Mouse (Mus musculus) hindbrain, embryonic 14.5 days (tissue): ENCODE results near the gene Ugt1a6b. TPM values are rescaled to one million over a fixed set of nuclear protein-coding genes. Genes with fewer than 3 reads are reported as not detected.
"Not testable (repeated sequence)": the region's sequence is repeated elsewhere in the genome, so short reads cannot be mapped to it uniquely, and the experiment has no call there.

ENCODE experiments used
- ATAC-seq: fragments of 200-750 bp; cut with Nextera tagmentation; 2 replicates; pipeline ENCODE4 v1.8.0; 2017; ENCODE audit warnings: moderate number of reproducible peaks, mild to moderate bottlenecking, moderate TSS enrichment, moderate library complexity; ENCODE audit not compliant: low FRiP score
- DNase-seq: peaks from one replicate; pipeline ENCODE4 v3.0.0-alpha.2; 2015; ENCODE audit warnings: low spot score
- H3K27ac ChIP-seq: fragments of 300-500 bp; sonication (generic); 2 replicates; pipeline ENCODE4 v1.5.1; 2014; ENCODE audit warnings: mild to moderate bottlenecking, moderate library complexity
- H3K27me3 ChIP-seq: fragments of 300-500 bp; sonication (generic); 2 replicates; pipeline ENCODE4 v1.6.1; 2014; ENCODE audit warnings: mild to moderate bottlenecking, low read length, mixed read lengths; ENCODE audit not compliant: control insufficient read depth, insufficient read depth
- H3K36me3 ChIP-seq: fragments of 300-500 bp; sonication (generic); replicated peaks from 2 replicates; pipeline ENCODE4 v1.6.1; 2014; ENCODE audit not compliant: control insufficient read depth, insufficient read depth
- H3K4me1 ChIP-seq: fragments of 300-500 bp; sonication (generic); replicated peaks from 2 replicates; pipeline ENCODE4 v1.6.1; 2014; ENCODE audit warnings: antibody characterized with exemption, low read length, mixed read lengths; ENCODE audit not compliant: control insufficient read depth, insufficient read depth
- H3K4me2 ChIP-seq: fragments of 300-500 bp; sonication (generic); replicated peaks from 2 replicates; pipeline ENCODE4 v1.6.1; 2014; ENCODE audit warnings: mild to moderate bottlenecking, moderate library complexity
- H3K4me3 ChIP-seq: fragments of 300-500 bp; sonication (generic); replicated peaks from 2 replicates; pipeline ENCODE4 v1.5.1; 2014; ENCODE audit warnings: mild to moderate bottlenecking, low read length
- H3K9ac ChIP-seq: fragments of 300-500 bp; sonication (generic); 2 replicates; pipeline ENCODE4 v1.6.1; 2014
- H3K9me3 ChIP-seq: fragments of 300-500 bp; sonication (generic); 2 replicates; pipeline ENCODE4 v1.6.1; 2016; ENCODE audit warnings: low read length; ENCODE audit not compliant: control insufficient read depth
- WGBS: fragments of 180-500 bp; shearing (Covaris S2); extraction: QIAGEN DNeasy Blood & Tissue Kit; methylation state at CpG from one replicate; pipeline ENCODE4 v1.1.7; 2014; 5-methylcytosine and 5-hydroxymethylcytosine counted together
- polyA plus RNA-seq: library from polyadenylated mRNA; unstranded; fragments of >200 nt; fragmentation: Nextera tagmentation; extraction: Ambion mirVana; gene quantifications from 2 replicates; pipeline ENCODE4 v1.2.1, GENCODE M21; 2014

The Ugt1a6b gene
- polyA plus RNA-seq, 1 experiment from 2014 or later, result 3.8 TPM

DNA sequence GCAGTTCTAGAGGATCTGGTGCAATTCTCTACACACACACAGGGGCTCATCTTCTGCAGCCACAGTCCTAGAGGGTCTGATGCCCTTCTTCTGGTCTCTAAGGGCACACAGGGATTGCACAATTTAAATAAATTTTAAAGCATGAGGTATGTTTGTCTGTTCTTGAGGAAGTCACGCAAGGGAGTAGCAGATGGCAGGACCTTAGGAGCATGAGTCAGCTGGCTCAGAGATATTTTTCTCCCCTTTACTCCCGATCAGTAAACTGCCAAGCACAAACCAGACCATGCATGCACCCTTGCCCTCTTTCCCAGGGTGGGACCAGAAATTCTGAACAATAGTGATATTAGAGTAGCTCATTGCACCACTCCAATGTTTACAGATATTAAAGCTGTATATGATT, 55.4 kb downstream of the Ugt1a6b start:
- H3K4me3 ChIP-seq, result no peak overlapping the region
- ATAC-seq (no peak), DNase-seq (no peak)
- no peak overlapping the region for H3K4me2 ChIP-seq
- no peaks in the 10 kb centered on the region for H3K36me3 ChIP-seq
- 96% methylated on average over 2 of the region's 2 CpGs for WGBS
- H3K9me3 ChIP-seq, result no peaks in the 10 kb centered on the region
- no peak overlapping the region for H3K27ac ChIP-seq
- no peaks in the 10 kb centered on the region for H3K27me3 ChIP-seq
- H3K9ac ChIP-seq, result no peak overlapping the region
- H3K4me1 ChIP-seq, result no peaks in the 10 kb centered on the region

- H3K36me3 ChIP-seq, result no peaks in the 10 kb centered on the region
- H3K9ac ChIP-seq, result no peak within 1 kb of the TSS
- no peak within 1 kb of the TSS for H3K27ac ChIP-seq
- no peaks in the 10 kb centered on the region for H3K4me1 ChIP-seq
- no peak within 1 kb of the TSS for H3K4me2 ChIP-seq
- H3K27me3 ChIP-seq, result no peaks in the 10 kb centered on the region
- DNase-seq (no peak), ATAC-seq (no peak)
- H3K9me3 ChIP-seq, result no peaks in the 10 kb centered on the region
- WGBS, result 82% methylated on average over 5 of the region's 5 CpGs
- no peak within 1 kb of the TSS for H3K4me3 ChIP-seq
Observed at GRCm38 (mm10) chr1:88165711-88166110, 62.7 kb downstream of the Ugt1a6b start, which contains the start of gene Ugt1a5. Ugt1a5 (plus strand) TSS chr1:88166012.

GRCm38 (mm10) chr1:88172190-88172589, 69.1 kb downstream of the Ugt1a6b start:
- not testable (repeated sequence) for H3K9me3 ChIP-seq, H3K27me3 ChIP-seq, H3K4me2 ChIP-seq, H3K27ac ChIP-seq, H3K4me3 ChIP-seq, DNase-seq, H3K4me1 ChIP-seq, ATAC-seq, H3K9ac ChIP-seq, H3K36me3 ChIP-seq
- 97% methylated on average over 5 of the region's 7 CpGs for WGBS

DNA sequence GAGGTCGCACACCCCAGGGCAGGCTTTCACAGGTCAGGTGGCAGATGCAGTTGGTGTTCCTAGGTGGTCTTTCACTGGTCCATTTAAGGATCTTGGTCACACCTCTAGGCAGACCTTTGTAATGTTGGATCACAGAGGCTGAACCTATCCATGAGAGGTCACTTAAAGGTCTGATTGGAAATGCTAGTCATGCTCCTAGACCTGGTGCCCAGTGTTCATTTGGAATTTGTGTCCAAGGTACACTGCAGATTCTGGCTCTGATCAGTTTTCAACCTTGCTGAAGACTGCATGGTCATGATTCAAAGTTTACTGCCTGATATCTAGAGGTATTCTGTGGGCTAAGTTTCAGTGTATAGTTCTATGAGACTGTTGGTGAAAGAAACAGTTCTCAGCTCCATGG, 76.6 kb downstream of the Ugt1a6b start:
- H3K27ac ChIP-seq, result no peak overlapping the region
- H3K4me1 ChIP-seq, result no peaks in the 10 kb centered on the region
- 100% methylated on average over 1 of the region's 1 CpGs for WGBS
- H3K9me3 ChIP-seq, result 0 out of 2 replicates have a peak, but pooled peaks cover 8% of the 10 kb centered on the region
- DNase-seq (no peak), ATAC-seq (no peak)
- no peak overlapping the region for H3K4me3 ChIP-seq
- no peaks in the 10 kb centered on the region for H3K27me3 ChIP-seq
- H3K4me2 ChIP-seq, result no peak overlapping the region
- H3K9ac ChIP-seq, result no peak overlapping the region
- no peaks in the 10 kb centered on the region for H3K36me3 ChIP-seq

DNA sequence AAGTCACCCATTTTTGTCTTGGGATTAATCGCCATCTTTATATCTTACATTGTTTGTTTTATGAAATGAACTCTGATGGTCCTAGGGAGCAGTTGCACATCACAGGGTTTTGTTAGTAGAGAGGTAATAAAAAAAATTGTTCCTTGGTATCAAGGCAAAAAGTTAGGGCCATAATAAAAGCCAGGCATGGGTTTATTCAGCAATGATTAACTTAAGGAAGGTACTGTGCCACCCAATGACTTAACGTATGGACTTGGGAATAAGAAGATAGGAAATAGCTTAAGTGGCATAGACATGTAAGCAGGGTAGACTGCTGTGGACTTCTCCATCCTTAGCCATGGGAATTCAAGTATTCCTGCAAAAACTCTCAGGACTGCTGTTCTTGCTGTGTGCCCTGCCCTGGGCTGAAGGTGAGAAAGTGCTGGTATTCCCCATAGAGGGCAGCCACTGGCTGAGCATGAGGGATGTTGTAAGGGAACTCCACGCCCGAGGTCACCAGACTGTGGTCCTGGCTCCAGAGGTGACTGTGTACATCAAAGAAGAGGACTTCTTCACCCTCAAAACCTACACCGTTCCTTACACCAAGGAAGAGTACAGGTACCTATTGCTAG, 83.4 kb downstream of the Ugt1a6b start:
- ATAC-seq (no peak), DNase-seq (no peak)
- Histone ChIP-seq H3K27ac (no peak overlapping the region), H3K4me3 (no peak overlapping the region), H3K4me1 (no peaks in the 10 kb centered on the region), H3K9ac (no peak overlapping the region), H3K36me3 (no peaks in the 10 kb centered on the region), H3K27me3 (no peaks in the 10 kb centered on the region), H3K9me3 (no peaks in the 10 kb centered on the region), H3K4me2 (no peak overlapping the region)
- WGBS, result 94% methylated on average over 5 of the region's 5 CpGs

GRCm38 (mm10) chr1:88192136-88192535, 89.1 kb downstream of the Ugt1a6b start:
- Histone ChIP-seq H3K27me3 (no peaks in the 10 kb centered on the region), H3K27ac (no peak overlapping the region), H3K36me3 (no peaks in the 10 kb centered on the region), H3K9me3 (no peaks in the 10 kb centered on the region), H3K9ac (no peak overlapping the region), H3K4me1 (no peaks in the 10 kb centered on the region), H3K4me2 (no peak overlapping the region), H3K4me3 (no peak overlapping the region)
- 68% methylated on average over 3 of the region's 3 CpGs for WGBS
- DNase-seq (no peak), ATAC-seq (no peak)

- no peaks in the 10 kb centered on the region for H3K9me3 ChIP-seq
- ATAC-seq (no peak), DNase-seq (no peak)
- H3K4me3 ChIP-seq, result no peak overlapping the region
- no peak overlapping the region for H3K9ac ChIP-seq
- no peaks in the 10 kb centered on the region for H3K4me1 ChIP-seq
- H3K36me3 ChIP-seq, result no peaks in the 10 kb centered on the region
- H3K27me3 ChIP-seq, result no peaks in the 10 kb centered on the region
- H3K4me2 ChIP-seq, result no peak overlapping the region
- H3K27ac ChIP-seq, result no peak overlapping the region
- WGBS, result 86% methylated on average over 1 of the region's 1 CpGs
Observed at GRCm38 (mm10) chr1:88195687-88196086, 92.6 kb downstream of the Ugt1a6b start.

GRCm38 (mm10) chr1:88197443-88197842, 94.4 kb downstream of the Ugt1a6b start:
- H3K27me3 ChIP-seq, result no peaks in the 10 kb centered on the region
- no peak overlapping the region for H3K27ac ChIP-seq
- no peak overlapping the region for H3K4me2 ChIP-seq
- 81% methylated on average over 3 of the region's 3 CpGs for WGBS
- H3K36me3 ChIP-seq, result no peaks in the 10 kb centered on the region
- H3K9me3 ChIP-seq, result no peaks in the 10 kb centered on the region
- H3K4me1 ChIP-seq, result no peaks in the 10 kb centered on the region
- no peak overlapping the region for H3K9ac ChIP-seq
- H3K4me3 ChIP-seq, result no peak overlapping the region
- ATAC-seq, result no peak
- DNase-seq, result no peak

- Histone ChIP-seq H3K4me1 (no peaks in the 10 kb centered on the region), H3K9me3 (peaks cover 13% of the 10 kb centered on the region; the same call in 1 of the 2 replicates), H3K36me3 (no peaks in the 10 kb centered on the region), H3K27me3 (no peaks in the 10 kb centered on the region), H3K4me3 (no peak overlapping the region), H3K4me2 (no peak overlapping the region), H3K27ac (no peak overlapping the region), H3K9ac (no peak overlapping the region)
- WGBS, result 81% methylated on average over 2 of the region's 2 CpGs
- DNase-seq (no peak), ATAC-seq (no peak)
Observed at GRCm38 (mm10) chr1:88199996-88200395, 96.9 kb downstream of the Ugt1a6b start.

DNA sequence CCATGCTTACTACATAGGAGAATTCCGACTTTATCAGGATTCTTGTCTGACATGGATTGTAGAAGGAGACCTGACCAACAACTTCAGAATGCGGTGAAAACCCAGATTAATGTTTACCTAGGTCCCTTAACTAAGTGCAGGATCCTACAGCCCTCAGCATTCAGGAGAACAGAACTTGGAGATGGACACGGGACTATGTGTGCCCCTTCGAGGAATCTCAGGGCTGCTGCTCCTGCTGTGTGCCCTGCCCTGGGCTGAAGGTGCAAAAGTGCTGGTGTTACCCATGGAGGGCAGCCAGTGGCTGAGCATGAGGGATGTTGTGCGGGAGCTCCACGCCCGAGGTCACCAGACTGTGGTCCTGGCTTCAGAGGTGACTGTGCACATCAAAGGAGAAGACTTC, 97.4 kb downstream of the Ugt1a6b start, which contains the start of gene Ugt1a2:
Gene Ugt1a2 (plus strand): TSS at position 146 of the 400 bp plus-strand sequence.
- Histone ChIP-seq H3K4me1 (no peaks in the 10 kb centered on the region), H3K36me3 (no peaks in the 10 kb centered on the region), H3K4me2 (no peak within 1 kb of the TSS), H3K27ac (no peak within 1 kb of the TSS), H3K27me3 (no peaks in the 10 kb centered on the region), H3K9ac (no peak within 1 kb of the TSS), H3K9me3 (peaks cover 14% of the 10 kb centered on the region; the same call in 1 of the 2 replicates), H3K4me3 (no peak within 1 kb of the TSS)
- no peak for ATAC-seq
- DNase-seq, result no peak
- 89% methylated on average over 7 of the region's 7 CpGs for WGBS
